Mouse (Mus musculus): ENCODE data around the gene Adora1.

DNA sequence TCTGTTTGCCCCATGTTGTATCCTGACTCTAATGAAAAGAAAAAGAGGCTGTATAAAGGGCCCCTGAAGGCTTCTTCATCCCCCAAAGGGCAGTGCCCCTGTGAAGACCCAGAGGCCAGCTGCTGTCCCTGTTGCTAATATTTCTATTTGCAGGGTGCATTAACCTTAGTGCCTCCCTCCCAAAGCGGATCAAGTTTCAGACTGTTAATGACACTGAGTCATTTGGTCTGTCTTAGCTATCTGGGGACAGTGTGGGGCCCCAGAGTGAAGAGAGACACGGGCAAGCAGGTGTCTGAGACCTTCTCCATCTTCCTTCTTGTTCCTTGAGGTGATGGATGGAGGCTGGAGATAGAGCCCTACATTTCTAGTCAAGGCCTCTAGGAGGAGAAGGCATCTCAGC, 40.1 kb downstream of the Adora1 start:
- TF ChIP-seq CTCF (IDR thresholded peaks at IDR 0.05; ENCODE audit: extremely low read depth, insufficient read length, insufficient replicate concordance, low read depth, low read length) (no peak), POLR2A (IDR thresholded peaks at IDR 0.05; ENCODE audit: low read depth, low read length) (no peak)

All from small intestine, adult 2 months (tissue).